Mouse (Mus musculus) heart, embryonic 14.5 days (tissue): Measurements from ENCODE around the gene Mylk. TPM values are rescaled to one million over a fixed set of nuclear protein-coding genes. Genes with fewer than 3 reads are reported as not detected.

Source experiments
- ATAC-seq: fragments of 200-750 bp; cut with Nextera tagmentation; 2 replicates; pipeline ENCODE4 v1.8.0; 2017; ENCODE audit warnings: low read depth, moderate TSS enrichment; ENCODE audit not compliant: insufficient number of reproducible peaks, insufficient read depth, low FRiP score
- H3K27ac ChIP-seq, 2 experiments: fragments of 200-500 bp in 1 of 2; fragments of 300-500 bp in 1 of 2; sonication (generic) in 1 of 2; replicated peaks in 1 of 2; 2 replicates each; pipeline ENCODE4 v1.5.1; 2012 to 2014; ENCODE audit warnings: low read depth in 2 of 2, low read length in 2 of 2, control low read depth in 1 of 2, mild to moderate bottlenecking in 1 of 2, mixed read lengths in 1 of 2; ENCODE audit not compliant: control insufficient read depth in 1 of 2, insufficient read depth in 1 of 2
- H3K27me3 ChIP-seq: fragments of 300-500 bp; sonication (generic); 2 replicates; pipeline ENCODE4 v1.6.1; 2014; ENCODE audit warnings: mild to moderate bottlenecking, low read length, control low read depth; ENCODE audit not compliant: control insufficient read depth, insufficient read depth
- H3K36me3 ChIP-seq: fragments of 300-500 bp; sonication (generic); 2 replicates; pipeline ENCODE4 v1.6.1; 2014; ENCODE audit warnings: mild to moderate bottlenecking, control low read depth, low read length, mixed read lengths; ENCODE audit not compliant: control insufficient read depth, insufficient read depth
- H3K4me1 ChIP-seq, 2 experiments: fragments of 200-500 bp in 1 of 2; fragments of 300-500 bp in 1 of 2; sonication (generic) in 1 of 2; 2 replicates each; pipeline ENCODE4 v1.6.1; 2012 to 2014; ENCODE audit warnings: low read length in 2 of 2, control low read depth in 1 of 2, mixed read lengths in 1 of 2; ENCODE audit not compliant: control insufficient read depth in 2 of 2, insufficient read depth in 2 of 2
- H3K4me2 ChIP-seq: fragments of 300-500 bp; sonication (generic); 2 replicates; pipeline ENCODE4 v1.6.1; 2014; ENCODE audit warnings: mild to moderate bottlenecking, low read length
- H3K4me3 ChIP-seq, 2 experiments: fragments of 200-500 bp in 1 of 2; fragments of 300-500 bp in 1 of 2; sonication (generic) in 1 of 2; 2 replicates each; pipeline ENCODE4 v1.5.1; 2012 to 2014; ENCODE audit warnings: low read length in 2 of 2, mild to moderate bottlenecking in 2 of 2, control low read depth in 1 of 2, low read depth in 1 of 2, moderate library complexity in 1 of 2; ENCODE audit not compliant: control insufficient read depth in 1 of 2, insufficient read depth in 1 of 2
- H3K9ac ChIP-seq: fragments of 300-500 bp; sonication (generic); 2 replicates; pipeline ENCODE4 v1.6.1; 2014; ENCODE audit warnings: mild to moderate bottlenecking, low read length
- H3K9me3 ChIP-seq: fragments of 300-500 bp; sonication (generic); 2 replicates; pipeline ENCODE4 v1.6.1; 2016; ENCODE audit warnings: low read length, control low read depth; ENCODE audit not compliant: control insufficient read depth
- WGBS: fragments of 180-500 bp; shearing (Covaris S2); extraction: QIAGEN DNeasy Blood & Tissue Kit; methylation state at CpG from one replicate; pipeline ENCODE4 v1.1.7; 2014; 5-methylcytosine and 5-hydroxymethylcytosine counted together
- polyA plus RNA-seq: library from polyadenylated mRNA; unstranded; fragments of >200 nt; fragmentation: Nextera tagmentation; extraction: Ambion mirVana; gene quantifications from 2 replicates; pipeline ENCODE4 v1.2.1, GENCODE M21; 2014

Mylk gene
- polyA plus RNA-seq, 1 experiment from 2014 or later: 8.5 TPM

GRCm38 (mm10) chr16:35040154-35040553 lies 295.1 kb downstream of the Mylk start:
- no peaks in the 10 kb centered on the region for H3K27me3 ChIP-seq
- H3K9me3 ChIP-seq: no peaks in the 10 kb centered on the region
- H3K27ac ChIP-seq: no peak overlapping the region
- H3K36me3 ChIP-seq: peaks cover 21% of the 10 kb centered on the region; the same call in 1 of the 2 replicates
- WGBS: 51% methylated on average over 1 of the region's 1 CpGs
- no peak for ATAC-seq
- H3K9ac ChIP-seq: no peak overlapping the region
- H3K4me1 ChIP-seq: peaks cover 0 to 3% of the 10 kb centered on the region in 2 experiments; a peak in 1 of 4 replicates
- H3K4me3 ChIP-seq: no peak overlapping the region
- no peak overlapping the region for H3K4me2 ChIP-seq

- no peaks in the 10 kb centered on the region for H3K27me3 ChIP-seq
- no peak overlapping the region for H3K27ac ChIP-seq
- peaks cover 0 to 3% of the 10 kb centered on the region in 2 experiments; a peak in 1 of 4 replicates for H3K4me1 ChIP-seq
- H3K4me3 ChIP-seq: no peak overlapping the region
- 91% methylated on average over 7 of the region's 7 CpGs for WGBS
- H3K4me2 ChIP-seq: no peak overlapping the region
- no peaks in the 10 kb centered on the region for H3K9me3 ChIP-seq
- H3K9ac ChIP-seq: no peak overlapping the region
- peaks cover 21% of the 10 kb centered on the region; the same call in 1 of the 2 replicates for H3K36me3 ChIP-seq
- ATAC-seq: no peak
Measured at GRCm38 (mm10) chr16:35041001-35041400, 296.0 kb downstream of the Mylk start.

GRCm38 (mm10) chr16:35046081-35046775 lies 301.2 kb downstream of the Mylk start:
- H3K4me2 ChIP-seq: no peak overlapping the region
- no peak overlapping the region for H3K9ac ChIP-seq
- H3K36me3 ChIP-seq: 0 out of 2 replicates have a peak, but pooled peaks cover 6% of the 10 kb centered on the region
- H3K4me1 ChIP-seq: peaks cover 2% of the 10 kb centered on the region in 2 experiments; a peak in 1 of 4 replicates
- no peak overlapping the region for H3K4me3 ChIP-seq
- 76% methylated on average over 6 of the region's 6 CpGs for WGBS
- H3K9me3 ChIP-seq: no peaks in the 10 kb centered on the region
- no peak for ATAC-seq
- no peak overlapping the region for H3K27ac ChIP-seq
- H3K27me3 ChIP-seq: no peaks in the 10 kb centered on the region

- Histone ChIP-seq H3K4me1 (peaks cover 2% of the 10 kb centered on the region in 2 experiments; a peak in 1 of 4 replicates), H3K36me3 (no peaks in the 10 kb centered on the region), H3K9me3 (no peaks in the 10 kb centered on the region), H3K27ac (no peak overlapping the region), H3K27me3 (no peaks in the 10 kb centered on the region), H3K4me3 (no peak overlapping the region), H3K9ac (no peak overlapping the region), H3K4me2 (no peak overlapping the region)
- WGBS: 83% methylated on average over 6 of the region's 6 CpGs
- no peak for ATAC-seq
Measured at GRCm38 (mm10) chr16:35047272-35047969, 302.4 kb downstream of the Mylk start.

GRCm38 (mm10) chr16:35051066-35051465 lies 306.1 kb downstream of the Mylk start:
- Histone ChIP-seq H3K27ac (no peak overlapping the region), H3K9me3 (no peaks in the 10 kb centered on the region), H3K36me3 (no peaks in the 10 kb centered on the region), H3K9ac (no peak overlapping the region), H3K27me3 (no peaks in the 10 kb centered on the region), H3K4me3 (no peak overlapping the region), H3K4me1 (peaks cover 2% of the 10 kb centered on the region in 2 experiments; a peak in 1 of 4 replicates), H3K4me2 (no peak overlapping the region)
- no peak for ATAC-seq
- 81% methylated on average over 5 of the region's 5 CpGs for WGBS

Other genes with a start within 250 kb of the Mylk start
- 33.0 and 33.4 TPM in 2 replicates for gene Kalrn, start 171.7 kb upstream of the Mylk start, polyA plus RNA-seq
- 0.47 and 0.62 TPM in 2 replicates for gene Ropn1, start 95.3 kb upstream of the Mylk start, polyA plus RNA-seq
- 6.2 and 6.6 TPM in 2 replicates for gene Ccdc14, start 54.6 kb upstream of the Mylk start, polyA plus RNA-seq